Mouse (Mus musculus) retina, postnatal 1 day (tissue): ENCODE data around the gene Olfr1233.

Source experiments
- DNase-seq: peaks from one replicate; pipeline ENCODE4 v3.0.0-alpha.2; 2012

Olfr1233 gene

GRCm38 (mm10) chr2:89342298-89342697 is at the start of gene Olfr1233:
Gene Olfr1233, minus strand, starts transcription at chr2:89342398.
- DNase-seq: no peak

GRCm38 (mm10) chr2:89364765-89365164 is 22.6 kb upstream of the Olfr1233 start, which contains the start of gene Olfr1234:
Gene Olfr1234, minus strand, starts transcription at chr2:89364865.
- no peak for DNase-seq

GRCm38 (mm10) chr2:89329575-89329974 is 12.6 kb downstream of the Olfr1233 start, which contains the start of gene Olfr1232:
Gene Olfr1232, minus strand, starts transcription at chr2:89329675.
- no peak for DNase-seq

- no peak for DNase-seq
Measured at GRCm38 (mm10) chr2:89306974-89307373, 35.2 kb downstream of the Olfr1233 start, which contains the start of gene Olfr1231. Gene Olfr1231, minus strand, starts transcription at chr2:89307074.

GRCm38 (mm10) chr2:89297168-89297567 is 45.0 kb downstream of the Olfr1233 start, which contains the start of gene Olfr1230:
Gene Olfr1230, minus strand, starts transcription at chr2:89297268.
- no peak for DNase-seq

- no peak for DNase-seq
Measured at GRCm38 (mm10) chr2:89287914-89288313, 54.3 kb downstream of the Olfr1233 start, which contains the start of gene Olfr1229. Gene Olfr1229, minus strand, starts transcription at chr2:89288014.
